Mouse (Mus musculus): ENCODE results near the gene Polr2f.

Polr2f gene

DNA sequence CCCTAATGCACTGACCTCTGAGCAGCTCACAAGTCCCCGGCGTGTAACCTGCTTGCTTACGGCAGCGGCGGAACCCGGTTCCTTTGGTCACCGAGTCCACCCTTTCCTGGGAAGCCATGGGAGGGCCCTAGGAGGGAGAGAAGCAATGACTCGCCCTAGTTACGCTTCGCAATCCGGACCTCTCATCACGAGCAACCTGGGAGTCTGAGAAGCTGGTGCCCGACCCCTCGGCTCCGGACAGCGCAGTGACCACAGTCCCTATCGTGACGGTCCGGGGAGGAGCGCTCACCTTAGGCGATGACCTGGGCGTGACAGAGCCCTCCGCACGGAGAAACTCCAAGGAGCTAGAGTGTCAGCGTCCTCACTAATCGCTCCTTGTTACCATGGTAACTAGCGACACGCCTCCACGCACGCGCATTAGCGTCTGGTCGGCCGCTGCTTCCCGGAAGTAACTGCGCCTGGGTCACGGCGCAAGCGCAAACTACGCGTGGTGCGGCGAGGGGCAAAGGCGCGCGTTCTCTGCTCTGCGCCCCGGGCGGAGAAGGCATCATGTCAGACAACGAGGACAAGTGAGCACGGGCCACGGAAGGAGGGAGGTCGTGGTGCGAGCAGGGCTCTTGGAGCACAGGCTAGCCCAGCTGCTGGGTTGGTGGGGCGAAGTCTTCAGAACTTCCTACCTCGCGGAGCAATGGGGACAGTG lies at the start of gene Polr2f, which contains the start of gene 1700088E04Rik:
Gene Polr2f (plus strand): TSS at position 144 of the 700 bp plus-strand sequence.
Gene 1700088E04Rik (minus strand): TSS at position 388 of the 700 bp plus-strand sequence.
- peak; percentile 92 for DNase-seq (ENCODE audit: low read depth)

DNA sequence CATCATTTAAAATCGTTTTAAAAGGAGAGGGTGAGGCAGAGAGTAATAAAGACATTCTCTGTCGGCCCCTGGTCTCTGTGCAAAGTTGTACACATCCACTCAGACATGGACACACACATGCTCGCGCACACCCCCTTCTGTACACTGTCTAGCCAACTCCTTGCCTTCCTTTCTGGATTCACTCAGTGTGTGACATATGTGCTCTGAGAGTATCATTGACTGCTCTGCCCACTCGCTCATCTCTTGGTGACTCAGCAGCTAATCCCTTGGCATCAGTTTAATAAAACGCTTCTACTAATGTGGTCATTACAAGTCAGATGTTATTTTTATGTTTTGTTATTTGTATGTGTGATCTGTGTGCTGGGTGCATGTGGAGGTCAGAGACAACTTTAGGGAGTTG lies 48.5 kb upstream of the Polr2f start:
- DNase-seq (ENCODE audit: low read depth), result no peak

DNA sequence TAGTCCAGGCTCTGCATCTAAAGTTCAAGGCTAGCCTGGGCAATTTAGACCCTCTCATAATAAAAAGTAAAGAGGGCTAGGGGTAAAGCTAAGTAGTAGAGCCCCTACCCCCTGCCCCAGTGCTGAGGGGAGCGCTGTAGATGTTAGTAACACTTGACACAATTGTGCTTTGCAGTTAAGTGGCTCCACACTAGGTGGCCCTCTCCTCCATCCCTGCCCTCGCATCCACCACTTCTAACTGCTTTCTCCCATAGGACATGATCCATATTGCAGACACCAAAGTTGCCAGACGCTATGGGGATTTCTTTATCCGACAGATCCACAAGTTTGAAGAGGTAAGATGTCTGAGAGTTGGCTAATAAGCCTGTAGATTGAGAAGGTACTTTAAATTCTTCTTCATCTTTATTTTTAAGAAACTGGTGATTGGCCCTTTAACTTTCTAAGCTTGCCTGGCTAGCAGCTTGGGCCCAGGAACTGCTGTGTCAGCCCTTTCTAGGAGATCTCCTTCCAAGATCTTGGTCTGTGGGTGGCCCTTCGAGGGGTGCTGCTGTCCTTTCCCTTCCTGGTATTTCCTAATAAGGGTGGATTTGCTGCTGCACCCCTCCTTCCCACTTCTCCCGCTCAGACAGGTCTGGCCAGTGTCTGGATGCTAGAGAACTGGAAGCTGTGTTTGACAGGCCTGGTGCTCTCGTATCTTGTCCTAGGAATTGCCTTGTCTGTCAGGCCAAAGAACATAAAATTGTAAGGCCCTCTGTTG lies 47.5 kb upstream of the Polr2f start:
- DNase-seq (ENCODE audit: low read depth), result no peak

DNA sequence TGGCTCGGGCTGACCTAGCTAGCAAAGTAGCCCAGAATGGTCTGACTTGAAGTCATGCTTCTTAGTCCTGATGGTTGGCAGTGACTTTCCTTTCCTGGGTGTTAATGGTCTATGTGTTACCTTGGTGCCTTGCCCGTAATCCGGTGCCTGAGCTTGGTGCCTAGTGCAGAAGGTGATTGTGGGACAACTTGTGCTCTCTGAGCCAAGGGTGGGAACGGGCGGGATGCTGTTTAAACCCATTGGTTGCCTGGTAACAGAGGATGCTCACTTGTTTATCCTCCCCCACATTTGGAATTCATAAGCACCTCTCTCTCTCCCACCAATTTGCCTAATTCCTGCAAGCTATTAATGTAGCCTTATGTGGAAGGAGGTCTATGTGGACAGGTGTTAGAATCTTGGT lies 45.3 kb upstream of the Polr2f start:
- DNase-seq (ENCODE audit: low read depth), result no peak

DNA sequence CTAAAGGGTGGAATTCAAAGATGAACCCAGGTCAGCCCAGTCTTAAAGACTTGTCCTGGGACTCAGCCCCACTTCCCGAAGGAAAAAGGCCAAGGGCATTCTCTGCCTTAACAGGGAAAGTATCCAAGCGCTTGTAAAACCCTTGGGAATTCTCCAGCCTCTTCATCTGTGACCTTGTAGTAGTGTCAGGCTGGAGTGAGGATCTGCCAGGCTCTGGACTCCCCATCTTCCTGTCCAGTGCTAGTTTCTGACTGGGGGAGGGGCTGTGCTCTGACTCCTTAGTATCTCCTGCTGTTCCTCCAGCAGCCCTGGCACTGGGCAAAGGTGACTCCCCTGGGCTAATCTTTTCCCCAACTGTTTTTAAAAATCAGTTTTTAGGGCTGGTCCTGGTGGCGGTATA lies 44.3 kb upstream of the Polr2f start:
- DNase-seq (ENCODE audit: low read depth), result no peak

DNA sequence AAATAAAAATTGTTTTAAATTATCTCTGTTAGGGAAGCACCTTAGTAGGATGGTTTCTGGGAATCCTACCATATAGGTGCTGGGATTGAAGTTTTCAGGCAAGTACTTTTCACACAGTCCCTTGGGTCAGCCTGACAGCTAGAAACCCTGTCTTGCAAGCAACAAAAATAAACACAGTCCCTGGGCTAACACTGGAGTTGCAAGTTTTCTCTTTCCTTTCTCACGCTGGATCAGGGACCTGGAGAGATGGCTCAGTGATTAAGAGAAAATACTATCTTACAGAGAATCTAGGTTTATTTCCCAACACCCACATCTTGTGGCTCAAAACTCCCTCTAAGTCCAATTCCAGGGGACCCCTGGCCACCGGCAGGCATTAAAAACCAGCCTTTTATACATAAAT lies 43.7 kb upstream of the Polr2f start:
- DNase-seq (ENCODE audit: low read depth), result no peak

DNA sequence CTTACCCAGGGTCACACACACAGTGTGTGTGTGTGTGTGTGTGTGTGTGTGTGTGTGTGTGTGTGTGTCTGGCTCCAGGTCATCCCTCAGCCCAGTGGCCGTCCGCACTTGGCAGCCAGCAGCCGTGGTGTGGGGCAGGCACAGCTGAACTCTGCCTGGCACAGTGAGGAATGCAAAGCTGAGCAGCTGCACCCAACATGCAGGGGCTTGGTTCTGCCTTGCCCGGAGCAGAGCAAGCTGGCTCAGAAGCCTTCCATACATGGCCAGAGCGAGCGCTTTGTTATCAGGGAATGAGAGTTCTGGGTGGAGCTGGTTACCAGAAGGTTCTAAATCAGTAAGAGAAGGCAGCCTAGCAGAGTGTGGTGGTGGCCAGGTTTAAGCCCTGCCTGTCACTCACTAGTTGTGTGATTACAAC lies 43.2 kb upstream of the Polr2f start:
- no peak for DNase-seq (ENCODE audit: low read depth)

DNA sequence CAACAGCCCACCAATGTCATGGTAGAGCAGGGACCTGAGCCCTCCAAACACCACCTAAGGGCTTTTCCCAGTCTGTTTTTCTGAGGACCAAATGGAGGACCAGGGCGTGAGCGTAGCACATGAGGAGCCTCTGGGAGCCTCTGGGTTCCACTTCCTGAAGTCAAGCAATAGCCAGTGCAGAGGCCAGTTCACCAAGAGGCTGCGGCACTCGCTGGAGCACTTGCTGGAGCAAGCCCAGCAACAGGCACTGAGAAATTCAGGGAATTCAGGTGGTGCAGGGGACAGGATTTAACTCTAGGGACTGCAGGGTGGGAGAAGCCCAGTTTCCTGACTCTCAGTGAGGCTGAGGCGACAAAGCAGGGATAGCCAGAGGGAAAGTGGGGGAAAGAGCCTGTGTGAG lies 42.6 kb upstream of the Polr2f start:
- DNase-seq (ENCODE audit: low read depth), result no peak

DNA sequence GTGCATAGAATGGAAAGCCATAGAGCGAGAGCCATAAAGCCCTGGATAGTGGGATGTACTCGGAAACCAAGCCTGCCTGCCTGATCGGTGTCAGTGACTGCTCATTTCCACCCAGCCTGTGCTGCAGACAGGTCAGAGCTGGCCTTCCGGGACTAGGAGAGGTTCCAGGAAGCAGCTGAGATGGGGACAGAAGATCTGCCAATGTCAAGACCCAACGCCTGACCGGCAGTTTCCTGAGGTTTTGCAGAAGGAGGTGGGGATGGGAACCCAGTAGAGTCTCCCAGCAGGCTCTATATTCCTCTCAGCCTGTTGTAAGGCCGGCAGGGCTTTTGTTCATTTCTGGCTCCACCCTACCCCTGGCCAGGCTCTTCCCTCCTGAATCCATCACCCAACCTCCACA lies 41.9 kb upstream of the Polr2f start:
- DNase-seq (ENCODE audit: low read depth), result peak; percentile 80

DNA sequence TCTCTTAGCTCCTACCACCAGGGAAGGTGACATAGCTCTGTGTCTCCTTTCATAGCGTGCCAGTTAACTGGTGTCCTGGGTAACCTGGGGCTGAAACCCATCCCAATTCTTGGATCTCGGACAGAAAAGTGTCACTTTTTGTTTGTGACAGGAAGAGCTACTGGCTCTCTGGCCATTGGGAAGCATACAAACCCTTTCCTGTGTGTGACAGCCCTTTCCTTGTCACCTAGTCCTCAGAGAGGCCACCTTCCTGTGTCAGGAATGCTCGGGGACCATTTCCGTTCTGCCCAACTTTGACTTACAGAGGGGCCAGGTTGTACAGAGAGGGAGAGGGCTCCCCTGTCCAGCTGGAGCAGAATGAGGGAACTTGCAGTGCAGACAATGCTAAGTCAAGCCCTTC lies 41.4 kb upstream of the Polr2f start:
- DNase-seq (ENCODE audit: low read depth), result no peak

DNA sequence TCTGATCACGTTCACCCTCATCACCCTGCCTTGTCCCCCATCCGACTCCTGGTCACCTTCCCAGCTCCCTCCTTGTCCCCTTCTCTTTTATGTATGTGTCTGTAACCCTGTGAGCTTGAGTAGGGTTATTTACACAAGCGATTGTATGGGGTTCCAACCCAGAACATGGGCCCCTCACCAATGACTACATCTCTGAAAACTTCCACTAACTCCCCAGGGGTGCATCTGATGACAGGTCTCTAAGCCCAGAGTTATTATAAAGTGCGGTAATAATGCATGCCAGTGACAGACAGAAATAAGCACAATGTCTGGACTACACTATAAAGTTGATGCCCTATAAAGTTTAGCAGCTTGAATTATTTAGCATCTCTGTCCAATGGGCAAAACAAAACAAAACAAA lies 40.4 kb upstream of the Polr2f start:
- no peak for DNase-seq (ENCODE audit: low read depth)

DNA sequence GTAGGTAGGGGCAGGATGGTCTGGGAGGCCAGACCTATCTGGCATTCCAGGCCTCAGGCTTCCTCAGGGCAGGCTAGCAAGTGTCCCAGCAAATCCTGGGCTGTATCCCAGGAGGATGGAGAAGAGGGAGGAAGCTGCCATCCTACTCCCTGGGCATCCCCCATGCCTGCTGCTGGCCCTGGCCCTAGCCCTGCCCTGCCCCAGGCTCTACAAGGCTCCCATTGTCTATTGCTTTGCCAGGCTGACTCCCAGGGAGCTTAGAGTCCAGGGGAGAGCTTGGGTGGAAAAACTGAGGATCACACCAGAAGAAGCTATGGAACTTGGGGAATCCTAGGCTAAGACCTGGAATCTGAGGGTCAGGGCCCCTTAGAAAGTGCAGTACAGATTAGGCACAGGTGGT lies 39.3 kb upstream of the Polr2f start:
- DNase-seq (ENCODE audit: low read depth), result no peak

DNA sequence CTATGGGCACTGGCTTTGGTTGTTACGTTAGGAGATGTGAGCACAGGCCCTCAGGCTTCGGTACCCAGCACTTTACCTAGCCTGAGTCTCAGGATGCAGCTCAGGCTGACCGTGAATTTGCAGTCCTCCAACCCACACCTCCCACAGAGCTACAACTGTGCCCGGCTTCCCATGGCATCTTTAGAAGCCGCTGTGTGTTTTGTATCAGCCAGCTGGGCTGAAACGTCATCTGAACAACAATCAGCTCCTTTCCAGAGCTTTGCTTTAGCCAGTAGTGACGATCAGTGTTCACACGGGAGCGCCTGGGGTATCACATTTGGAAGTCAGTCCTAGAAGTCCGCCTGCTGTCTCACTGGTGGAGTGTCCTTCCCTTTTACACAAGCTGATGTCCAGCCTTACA lies 37.5 kb upstream of the Polr2f start:
- no peak for DNase-seq (ENCODE audit: low read depth)

DNA sequence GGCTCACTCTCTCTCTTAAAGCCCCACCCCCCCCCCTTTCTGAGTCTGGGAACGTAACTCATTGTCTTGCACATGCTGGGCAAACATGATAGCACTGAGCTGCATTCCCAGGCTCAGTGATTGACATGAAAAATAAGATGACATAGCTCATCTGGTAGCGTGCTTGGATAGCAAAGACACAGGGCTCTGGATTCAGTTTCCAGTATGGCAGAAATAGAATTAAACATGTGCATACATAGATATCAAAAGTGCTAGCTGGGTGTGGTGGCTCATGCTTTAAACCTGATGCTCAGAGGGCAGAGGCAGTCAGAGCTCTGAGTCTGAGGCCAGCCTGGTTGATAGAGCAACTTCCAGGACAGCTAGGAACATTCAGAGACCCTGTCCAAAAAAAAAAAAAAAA lies 35.0 kb upstream of the Polr2f start:
- DNase-seq (ENCODE audit: low read depth), result no peak

DNA sequence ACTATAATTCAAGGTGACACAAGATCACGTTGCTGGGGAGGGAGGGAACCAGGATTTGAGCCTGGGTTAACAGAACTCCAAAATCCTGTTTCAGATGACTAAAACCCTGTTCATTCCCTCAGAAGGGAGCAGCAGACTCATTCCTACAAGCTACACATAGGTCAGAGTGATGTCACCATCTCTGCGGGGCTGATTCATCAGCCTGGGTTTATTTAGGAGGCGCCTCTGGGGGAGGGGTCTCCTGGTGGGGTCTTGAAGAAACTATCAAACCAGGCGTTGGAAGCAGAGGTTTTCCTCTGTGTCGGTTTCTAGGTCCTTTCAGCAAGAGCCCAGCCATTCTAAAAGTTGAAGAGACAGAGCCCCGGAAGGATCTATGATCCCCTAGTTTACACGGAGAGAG lies 32.8 kb upstream of the Polr2f start:
- DNase-seq (ENCODE audit: low read depth), result peak; percentile 51

DNA sequence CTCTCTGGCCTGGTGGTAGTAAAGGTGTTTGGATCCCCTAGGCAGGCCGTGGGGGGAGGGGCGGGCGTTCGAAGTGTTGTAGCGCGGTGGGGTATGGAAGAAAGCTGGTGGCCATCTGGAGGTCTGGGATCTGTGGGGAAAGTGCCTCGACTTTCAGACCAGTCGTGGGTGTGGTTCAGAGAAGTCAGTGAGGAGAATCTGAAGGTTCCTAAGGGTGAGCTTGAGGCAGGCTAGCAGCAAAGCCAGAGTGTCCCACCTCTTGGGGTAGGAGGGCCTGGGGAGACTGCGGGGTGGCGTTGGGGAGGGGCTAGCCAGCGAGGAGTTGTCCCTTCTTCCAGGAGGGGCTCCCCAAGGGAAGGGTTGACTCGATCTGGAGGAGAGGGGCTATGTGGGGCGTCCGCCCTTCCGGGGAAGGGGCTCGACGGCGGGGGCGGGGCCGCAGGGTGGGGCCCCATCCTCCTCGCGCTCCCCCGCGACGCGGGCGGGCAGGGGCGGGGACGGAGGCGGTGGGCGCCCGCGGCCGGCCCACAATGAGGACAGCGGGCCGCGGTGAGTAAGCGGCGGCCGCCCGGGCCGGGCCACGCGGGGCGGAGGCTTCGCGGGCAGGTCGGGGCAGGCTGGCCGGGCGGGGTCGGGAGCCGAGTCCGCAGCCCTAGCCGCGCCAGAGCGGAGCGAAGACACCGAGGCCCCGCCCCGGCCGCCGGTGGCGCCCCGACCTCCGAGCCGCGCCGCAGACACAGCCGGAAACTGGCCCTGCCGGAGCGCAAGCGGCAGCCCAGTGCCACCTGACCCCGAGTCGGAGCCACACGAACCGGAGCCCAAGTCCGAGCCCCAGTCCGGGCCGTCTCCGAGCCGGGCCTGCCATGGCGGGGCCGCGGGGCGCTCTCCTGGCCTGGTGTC lies 32.1 kb upstream of the Polr2f start, which contains the start of gene Micall1:
Gene Micall1 (plus strand): TSS at position 478 of the 900 bp plus-strand sequence.
- DNase-seq (ENCODE audit: low read depth), result peak; percentile 51

DNA sequence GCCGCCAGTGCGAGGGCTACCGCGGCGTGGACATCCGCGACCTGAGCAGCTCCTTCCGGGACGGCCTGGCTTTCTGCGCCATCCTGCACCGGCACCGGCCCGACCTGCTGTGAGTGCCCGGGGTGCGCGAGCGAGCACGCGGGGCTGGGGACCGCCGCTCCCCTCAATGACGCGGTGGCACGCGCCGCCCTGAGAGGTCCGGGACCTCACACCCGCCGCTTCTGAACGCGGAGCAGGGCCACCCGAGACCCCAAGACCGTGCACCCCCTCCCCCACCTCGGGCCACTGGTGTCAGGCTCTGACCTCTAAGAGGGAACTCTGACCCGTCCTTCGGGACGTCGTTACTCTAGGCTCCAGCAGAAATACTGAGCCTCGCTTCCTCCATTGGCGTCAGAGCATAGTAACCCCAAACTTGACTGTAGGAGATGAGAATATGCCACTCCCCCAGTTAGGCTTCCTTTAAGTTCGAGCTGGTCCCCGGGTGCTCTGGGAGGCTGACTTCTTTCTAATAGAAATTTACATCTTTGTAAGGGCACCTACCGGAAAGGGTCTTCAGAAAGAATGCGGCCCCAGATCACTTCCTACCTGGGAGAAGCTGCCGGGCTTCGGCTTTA lies 31.4 kb upstream of the Polr2f start:
- peak; percentile 57 for DNase-seq (ENCODE audit: low read depth)

DNA sequence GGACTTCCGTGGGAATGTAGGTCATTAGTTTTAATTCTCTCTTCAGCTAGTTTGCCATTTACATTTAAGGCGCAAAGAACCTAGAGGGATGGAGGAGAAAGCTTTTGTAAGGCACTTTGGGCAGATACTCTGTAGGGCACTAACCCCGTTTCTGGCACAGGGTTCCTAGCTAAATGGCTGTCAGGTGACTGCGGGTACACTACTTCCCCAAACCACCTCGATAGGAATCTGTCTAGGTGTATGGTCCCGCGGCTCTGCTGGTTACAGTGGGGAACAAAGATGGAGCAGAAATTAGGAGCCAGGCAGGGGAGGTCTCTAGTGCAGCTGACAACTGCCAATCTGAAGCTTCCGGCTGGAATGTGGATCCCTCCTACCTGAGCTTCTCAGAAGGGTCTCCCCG lies 30.8 kb upstream of the Polr2f start:
- no peak for DNase-seq (ENCODE audit: low read depth)

DNA sequence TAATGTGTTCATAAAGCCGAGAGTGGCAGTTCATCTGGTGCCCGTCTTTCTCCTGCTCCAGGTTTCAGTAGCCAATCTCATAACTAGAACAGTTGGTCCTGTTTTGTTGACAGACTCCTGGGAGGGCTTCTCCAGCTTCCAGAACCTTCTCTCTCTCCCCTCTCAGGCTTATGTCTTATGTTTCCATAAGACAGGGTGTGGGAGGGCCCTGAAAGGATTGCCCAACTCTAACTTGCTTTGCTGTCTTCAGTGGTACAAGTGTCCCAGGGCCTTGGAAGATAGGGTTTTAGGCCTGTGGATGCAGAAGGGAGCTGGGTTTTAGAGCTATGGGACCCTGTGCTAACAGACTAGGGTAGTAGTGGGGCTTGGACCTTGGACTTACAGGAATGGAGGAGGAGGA lies 30.3 kb upstream of the Polr2f start:
- peak; percentile 36 for DNase-seq (ENCODE audit: low read depth)

DNA sequence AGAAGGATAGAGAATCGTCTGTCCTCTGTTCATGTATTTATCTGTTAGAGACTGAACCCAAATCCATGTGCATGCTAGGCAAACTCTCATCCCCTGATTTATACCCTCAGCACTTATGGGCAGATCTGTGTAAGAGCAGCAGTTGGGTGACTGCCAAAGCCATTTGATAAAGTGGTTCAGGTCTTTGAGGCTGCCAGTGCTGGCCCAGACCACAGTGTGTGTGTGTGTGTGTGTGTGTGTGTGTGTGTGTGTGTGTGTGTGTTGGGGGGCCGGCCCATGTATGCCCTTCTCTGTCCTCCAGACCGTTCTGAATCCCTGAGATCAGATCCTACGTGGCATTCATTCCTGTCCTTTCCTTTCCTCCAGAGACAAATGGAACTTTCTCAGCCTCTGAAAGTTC lies 29.0 kb upstream of the Polr2f start:
- peak; percentile 40 for DNase-seq (ENCODE audit: low read depth)

DNA sequence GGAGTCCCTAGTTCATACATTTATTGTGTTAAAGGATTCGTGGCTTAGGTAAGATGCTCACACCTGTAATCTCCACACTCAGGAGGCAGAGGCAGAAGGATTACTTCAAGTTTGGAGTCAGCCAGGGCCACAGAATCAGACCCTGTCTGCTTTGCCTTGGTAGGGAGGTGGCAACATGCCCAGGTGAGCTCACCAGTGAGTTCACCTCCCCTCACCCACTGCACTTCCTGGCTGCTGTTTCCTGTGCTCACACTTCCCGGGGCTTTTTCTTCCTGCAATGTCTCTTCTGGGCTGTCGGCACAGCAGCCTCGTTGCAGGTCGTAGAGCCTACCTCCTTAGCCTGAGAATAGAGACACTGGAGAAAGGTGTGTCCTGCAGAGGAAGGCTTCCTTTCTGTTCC lies 25.5 kb upstream of the Polr2f start:
- no peak for DNase-seq (ENCODE audit: low read depth)

DNA sequence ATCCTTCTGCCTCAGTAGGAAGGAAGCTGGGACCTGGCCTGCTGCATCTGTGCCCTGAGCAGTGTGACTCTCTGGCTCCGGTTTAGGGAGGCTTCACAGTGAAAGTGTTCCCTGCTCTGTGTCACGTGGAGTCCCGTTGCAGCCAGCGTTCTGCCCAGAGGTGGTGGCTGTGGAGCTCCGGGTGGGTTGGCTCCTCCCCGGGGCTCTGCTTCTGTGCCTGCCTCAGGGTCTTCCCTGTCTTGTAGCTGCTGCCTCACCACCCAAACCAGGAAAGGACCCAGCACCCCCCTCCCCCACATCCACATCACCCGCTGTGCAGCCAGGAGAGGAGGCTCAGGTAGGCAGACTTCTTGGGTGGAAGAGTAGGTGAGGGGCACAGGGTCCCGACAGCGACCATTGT lies 21.3 kb upstream of the Polr2f start:
- DNase-seq (ENCODE audit: low read depth), result no peak
